In genomic region chr4:134298626-134299497, GRCm38 (mm10) we compare ENCODE assay signal across 30 mouse cellular contexts. TPM values are rescaled to one million over a fixed set of nuclear protein-coding genes. Genes with fewer than 3 reads are reported as not detected.
DNase-seq lines count a peak whose midpoint lies in the region; TF ChIP-seq lines count a peak whose summit lies in the region.
"Had no signal": no experiment of that assay in that cellular context is flagged by ENCODE, and none has a peak within 500 bp of the region (broad histone marks: within the 10 kb centered on the region; RNA-seq: fewer than 3 reads in every experiment).

No protein-coding gene starts in this region.

- no peak for TF ChIP-seq CTCF in gastrocnemius, adult 2 months (IDR thresholded peaks at IDR 0.05)

- no peaks in the 10 kb centered on the region for H3K36me3 ChIP-seq in macrophage (ENCODE audit: inconsistent target)
- no peaks in the 10 kb centered on the region for H3K36me3 ChIP-seq in forebrain, embryonic 10.5 days (replicated peaks)
- H3K36me3 ChIP-seq: kidney, embryonic 15.5 days; midbrain, embryonic 15.5 days; stomach, embryonic 15.5 days had no signal

- intact Hi-C loops in gastrocnemius, adult 2 months (cut with DNase I) = loop anchor here (10.0 kb wide), 1 partner anchor 264 kb away; no protein-coding TSS in a partner anchor
- intact Hi-C loops in gastrocnemius, postnatal 36 days (cut with DNase I) = loop anchor here (1.0 kb wide), 1 partner anchor 16 kb away; the partner anchor contains the start of gene Trim63

- H3K4me3 ChIP-seq in gastrocnemius, adult 2 months = peak overlapping the region; percentile 59
- H3K4me3 ChIP-seq in macrophage (ENCODE audit: inconsistent target) = no peak overlapping the region
- H3K4me3 ChIP-seq in forebrain, embryonic 10.5 days = no peak overlapping the region
- H3K4me3 ChIP-seq: kidney, embryonic 15.5 days; midbrain, embryonic 15.5 days; myocyte; stomach, embryonic 15.5 days had no signal

- peaks cover 4% of the 10 kb centered on the region; the same call in 1 of the 2 replicates for H3K27me3 ChIP-seq in forebrain, embryonic 10.5 days (ENCODE audit: poor library complexity, severe bottlenecking)
- H3K27me3 ChIP-seq: midbrain, embryonic 15.5 days; Patski had no signal

- no peaks in the 10 kb centered on the region for H3K79me2 ChIP-seq in macrophage (ENCODE audit: inconsistent target)

- H3K9me3 ChIP-seq in forebrain, embryonic 10.5 days = 0 out of 2 replicates have a peak, but pooled peaks cover 4% of the 10 kb centered on the region
- H3K9me3 ChIP-seq: kidney, embryonic 15.5 days; stomach, embryonic 15.5 days had no signal

- H3K4me1 ChIP-seq in forebrain, embryonic 10.5 days = no peaks in the 10 kb centered on the region
- H3K4me1 ChIP-seq: kidney, embryonic 15.5 days; midbrain, embryonic 15.5 days; stomach, embryonic 15.5 days had no signal

- H3K27ac ChIP-seq in gastrocnemius, adult 2 months = peak overlapping the region; percentile 97
- H3K27ac ChIP-seq in macrophage = peak overlapping the region; percentile 51
- H3K27ac ChIP-seq in forebrain, embryonic 10.5 days = no peak overlapping the region
- H3K27ac ChIP-seq: kidney, embryonic 15.5 days; midbrain, embryonic 15.5 days; stomach, embryonic 15.5 days had no signal

- no peak for DNase-seq in gastrocnemius, adult 2 months
- no peak for DNase-seq in gastrocnemius, postnatal 36 days
- peak; percentile 10 to 11 for DNase-seq in left cerebral cortex, adult 18-20 months (ENCODE audit: low spot score in 2 of 2)
- DNase-seq in left cerebral cortex, adult 8-10 months (ENCODE audit: low spot score in 2 of 2) = no peak
- DNase-seq in ZHBTc4 (ENCODE audit: low read depth, low spot score) = peak; percentile 81
- DNase-seq in urinary bladder, postnatal 36 days (ENCODE audit: low spot score in 2 of 2) = no peak
- DNase-seq in forebrain, embryonic 10.5 days (ENCODE audit: extremely low spot score, low spot score) = no peak
- DNase-seq: adrenal gland, postnatal 25 days; cerebellum, adult 18-20 months; cerebellum, postnatal 25 days; embryo, embryonic 11 days; forebrain, postnatal 0 days; liver; lung, postnatal 14 days; thymus, adult 18-20 months had no signal

- 79% methylated on average over 15 of the region's 19 CpGs for WGBS in macrophage (ENCODE audit: missing documents)
- WGBS in forebrain, embryonic 10.5 days = 78% methylated on average over 19 of the region's 19 CpGs

RNA-seq across cellular contexts. Expression of gene Pdik1l, which starts 11.2 kb away (rescaled TPM):
- 1 to 10 TPM; 3.2 TPM for total RNA-seq in gastrocnemius, adult 2 months (2021)
- 1 to 10 TPM; 2.2 to 4.3 TPM for total RNA-seq in gastrocnemius, postnatal 36 days (2021)
- total RNA-seq in left cerebral cortex, adult 18-20 months (2021) = 10 to 100 TPM; 18.7 to 24.4 TPM
- 10 to 100 TPM; 15.8 to 22.4 (median 19.3) TPM for total RNA-seq in left cerebral cortex, adult 8-10 months (2022)
- 10 to 100 TPM in 17 of 26 experiments, 1 to 10 TPM in 9; 1.8 to 58.6 (median 14.4) TPM for total RNA-seq in macrophage (2018; cell fraction: chromatin; rRNA removed)
- total RNA-seq in macrophage (2018; cell fraction: cytosol; rRNA removed) = 10 to 100 TPM in 13 of 26 experiments, 1 to 10 TPM in 13; 3.0 to 13.2 (median 9.7) TPM
- total RNA-seq in macrophage (2018; cell fraction: nucleus; rRNA removed) = 10 to 100 TPM in 13 of 26 experiments, 1 to 10 TPM in 13; 2.6 to 30.8 (median 9.6) TPM
- 8.8 to 8.9 TPM (median 8.9 TPM) in 3 replicates for polyA plus RNA-seq in macrophage (2018)
- polyA plus RNA-seq in forebrain, embryonic 10.5 days (2016; fragmentation: Nextera tagmentation; extraction: Ambion mirVana) = 21.7 and 22.0 TPM in 2 replicates

RNA-seq across cellular contexts. Expression of gene Trim63, which starts 16.1 kb away (rescaled TPM):
- 100 to 1,000 TPM; 250 to 325 TPM for total RNA-seq in gastrocnemius, adult 2 months (2021)
- total RNA-seq in gastrocnemius, postnatal 36 days (2021) = 100 to 1,000 TPM; 241 to 268 TPM
- total RNA-seq in left cerebral cortex, adult 18-20 months (2021) = under 1 TPM; 0.30 to 0.35 TPM
- under 1 TPM; 0.28 to 0.70 (median 0.53) TPM for total RNA-seq in left cerebral cortex, adult 8-10 months (2022)
- total RNA-seq in macrophage (2018; cell fraction: chromatin; rRNA removed) = not detected
- total RNA-seq in macrophage (2018; cell fraction: cytosol; rRNA removed) = not detected
- total RNA-seq in macrophage (2018; cell fraction: nucleus; rRNA removed) = not detected
- polyA plus RNA-seq in macrophage (2018) = not detected in 3 replicates
- polyA plus RNA-seq in forebrain, embryonic 10.5 days (2016; fragmentation: Nextera tagmentation; extraction: Ambion mirVana) = 0.22 and 0.84 TPM in 2 replicates
- total RNA-seq: adrenal gland, postnatal 25 days; hematopoietic stem cell, adult 5-6 weeks; megakaryocyte-erythroid progenitor cell, adult 5-6 weeks had no signal

RNA-seq across cellular contexts. Expression of gene Slc30a2, which starts 44.1 kb away (rescaled TPM):
- total RNA-seq in gastrocnemius, adult 2 months (2021) = 10 to 100 TPM in 1 of 2 experiments, 1 to 10 TPM in 1; 4.4 to 25.8 TPM
- 10 to 100 TPM in 1 of 2 experiments, 1 to 10 TPM in 1; 3.8 to 22.3 TPM for total RNA-seq in gastrocnemius, postnatal 36 days (2021)
- under 1 TPM in 1 of 2 experiments, not detected in 1; 0.40 TPM for total RNA-seq in left cerebral cortex, adult 18-20 months (2021)
- under 1 TPM in 2 of 4 experiments, not detected in 2; 0.16 to 0.23 TPM for total RNA-seq in left cerebral cortex, adult 8-10 months (2022)
- total RNA-seq in macrophage (2018; cell fraction: chromatin; rRNA removed) = not detected
- total RNA-seq in macrophage (2018; cell fraction: cytosol; rRNA removed) = not detected
- not detected for total RNA-seq in macrophage (2018; cell fraction: nucleus; rRNA removed)
- not detected in 3 replicates for polyA plus RNA-seq in macrophage (2018)
- not detected in 2 replicates for polyA plus RNA-seq in forebrain, embryonic 10.5 days (2016; fragmentation: Nextera tagmentation; extraction: Ambion mirVana)
- total RNA-seq: forebrain, postnatal 0 days; hematopoietic stem cell, adult 5-6 weeks; layer of hippocampus, postnatal 14 days; left cerebral cortex, postnatal 25 days; megakaryocyte-erythroid progenitor cell, adult 5-6 weeks had no signal
- polyA plus RNA-seq: Patski had no signal

RNA-seq across cellular contexts. Expression of gene Grrp1, which starts 45.0 kb away (rescaled TPM):
- 1 to 10 TPM; 1.7 to 3.1 TPM for total RNA-seq in gastrocnemius, adult 2 months (2021)
- 1 to 10 TPM; 2.4 to 3.6 TPM for total RNA-seq in gastrocnemius, postnatal 36 days (2021)
- total RNA-seq in left cerebral cortex, adult 18-20 months (2021) = 1 to 10 TPM; 2.2 to 3.8 TPM
- total RNA-seq in left cerebral cortex, adult 8-10 months (2022) = 1 to 10 TPM; 2.6 to 4.3 (median 3.5) TPM
- under 1 TPM in 1 of 26 experiments, not detected in 25; 0.84 TPM for total RNA-seq in macrophage (2018; cell fraction: chromatin; rRNA removed)
- total RNA-seq in macrophage (2018; cell fraction: cytosol; rRNA removed) = not detected
- not detected for total RNA-seq in macrophage (2018; cell fraction: nucleus; rRNA removed)
- polyA plus RNA-seq in macrophage (2018) = not detected in 3 replicates
- polyA plus RNA-seq in forebrain, embryonic 10.5 days (2016; fragmentation: Nextera tagmentation; extraction: Ambion mirVana) = 8.3 and 8.4 TPM in 2 replicates
- polyA plus RNA-seq: Patski had no signal

RNA-seq across cellular contexts. Expression of gene Gm30191, which starts 52.1 kb away (rescaled TPM):
- not detected for total RNA-seq in gastrocnemius, adult 2 months (2021)
- total RNA-seq in gastrocnemius, postnatal 36 days (2021) = not detected
- not detected for total RNA-seq in left cerebral cortex, adult 18-20 months (2021)
- total RNA-seq in left cerebral cortex, adult 8-10 months (2022) = not detected
- total RNA-seq in macrophage (2018; cell fraction: chromatin; rRNA removed) = not detected
- total RNA-seq in macrophage (2018; cell fraction: cytosol; rRNA removed) = not detected
- total RNA-seq in macrophage (2018; cell fraction: nucleus; rRNA removed) = not detected
- not detected in 3 replicates for polyA plus RNA-seq in macrophage (2018)
- polyA plus RNA-seq in forebrain, embryonic 10.5 days (2016; fragmentation: Nextera tagmentation; extraction: Ambion mirVana) = 0.24 TPM in 1 of 2 replicates, not detected in the other
- total RNA-seq: adrenal gland, postnatal 25 days; forebrain, postnatal 0 days; gastrocnemius, postnatal 14 days; hematopoietic stem cell, adult 5-6 weeks; layer of hippocampus, postnatal 14 days; left cerebral cortex, postnatal 25 days; megakaryocyte-erythroid progenitor cell, adult 5-6 weeks had no signal
- polyA plus RNA-seq: intestine, postnatal 0 days; kidney, embryonic 15.5 days; liver, embryonic 16.5 days; midbrain, embryonic 15.5 days; myocyte; neural tube, embryonic 14.5 days; Patski; stomach, embryonic 15.5 days; urinary bladder, adult 2 months had no signal

Comparison
In these comparisons a context has a peak if more than half of its experiments do, and no peak if none do; other contexts are left out.
1. DNase-seq: peak in left cerebral cortex, adult 18-20 months (2 of 2) and ZHBTc4 (single experiment); none in gastrocnemius, adult 2 months (single experiment), gastrocnemius, postnatal 36 days (0 of 2), left cerebral cortex, adult 8-10 months (0 of 2), urinary bladder, postnatal 36 days (0 of 2) and forebrain, embryonic 10.5 days (single experiment).
2. RNA of gene Trim63, which starts 16.1 kb away (total RNA-seq): 250 to 325 TPM in gastrocnemius, adult 2 months and 241 to 268 TPM in gastrocnemius, postnatal 36 days; 0.28 to 0.70 TPM in left cerebral cortex, adult 8-10 months and 0.30 to 0.35 TPM in left cerebral cortex, adult 18-20 months; every median in the first group is over 100 times any median in the second.